Mouse (Mus musculus): ENCODE data around the gene Tecpr2. TPM values are rescaled to one million over a fixed set of nuclear protein-coding genes. Genes with fewer than 3 reads are reported as not detected.

Tecpr2 gene
- polyA plus RNA-seq, 1 experiment: 4.0 TPM

DNA sequence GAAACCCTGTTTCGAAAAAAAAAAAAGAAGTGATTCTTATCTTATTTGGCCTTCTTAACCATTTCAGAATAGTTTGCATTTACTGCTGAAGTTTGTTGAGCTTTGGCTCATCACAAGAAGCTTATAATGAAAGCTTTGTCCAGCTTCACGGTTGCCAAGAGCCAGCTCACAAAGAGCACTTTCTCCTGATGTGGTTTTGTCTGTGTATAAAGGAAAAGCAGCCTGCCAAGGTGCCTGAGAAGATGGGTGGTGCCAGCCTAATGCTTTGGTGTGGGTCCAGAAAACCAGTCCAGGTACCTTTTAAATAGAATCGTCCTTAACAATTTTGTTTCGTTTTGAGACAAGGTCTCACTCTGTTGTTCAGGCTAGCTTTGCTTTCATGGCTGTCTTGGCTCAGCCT lies 13.0 kb downstream of the Tecpr2 start:
- Histone ChIP-seq H3K27me3 (replicated peaks) (no peaks in the 10 kb centered on the region), H3K36me3 (replicated peaks; ENCODE audit: low read length) (peaks cover 80% of the 10 kb centered on the region), H3K4me1 (peaks cover 69% of the 10 kb centered on the region), H3K9me3 (peaks cover 8% of the 10 kb centered on the region; the same call in 1 of the 2 replicates), H3K4me3 (replicated peaks) (no peak overlapping the region)
- TF ChIP-seq GATA1 (IDR thresholded peaks at IDR 0.05; ENCODE audit: borderline replicate concordance, low read length) (no peak), FLI1 (IDR thresholded peaks at IDR 0.05; ENCODE audit: low read length) (no peak)

DNA sequence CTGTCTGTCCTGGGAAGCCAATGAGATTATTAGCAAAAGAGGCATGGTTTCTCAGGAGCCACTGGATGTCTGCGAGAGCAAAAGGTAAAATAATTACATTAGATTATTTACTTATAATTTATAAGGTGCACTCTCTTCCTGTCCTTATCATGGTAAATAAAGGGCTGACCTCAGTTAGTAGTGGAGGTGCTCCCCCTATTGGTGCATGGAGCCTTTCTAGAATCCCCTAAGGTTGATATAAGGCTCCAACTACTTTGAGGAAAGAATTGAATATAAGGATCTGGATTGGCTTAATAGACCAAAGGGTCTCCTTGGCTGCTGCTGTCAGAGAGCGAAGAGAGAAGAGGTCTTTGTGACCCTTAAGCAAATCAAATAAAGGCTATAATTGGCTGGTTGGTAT lies 14.5 kb downstream of the Tecpr2 start:
- Histone ChIP-seq H3K27me3 (replicated peaks) (no peaks in the 10 kb centered on the region), H3K4me1 (peaks cover 82% of the 10 kb centered on the region), H3K4me3 (replicated peaks) (no peak overlapping the region), H3K36me3 (replicated peaks; ENCODE audit: low read length) (peaks cover 81% of the 10 kb centered on the region), H3K9me3 (peaks cover 8% of the 10 kb centered on the region; the same call in 1 of the 2 replicates)
- no peak for TF ChIP-seq GATA1 (IDR thresholded peaks at IDR 0.05; ENCODE audit: borderline replicate concordance, low read length)

DNA sequence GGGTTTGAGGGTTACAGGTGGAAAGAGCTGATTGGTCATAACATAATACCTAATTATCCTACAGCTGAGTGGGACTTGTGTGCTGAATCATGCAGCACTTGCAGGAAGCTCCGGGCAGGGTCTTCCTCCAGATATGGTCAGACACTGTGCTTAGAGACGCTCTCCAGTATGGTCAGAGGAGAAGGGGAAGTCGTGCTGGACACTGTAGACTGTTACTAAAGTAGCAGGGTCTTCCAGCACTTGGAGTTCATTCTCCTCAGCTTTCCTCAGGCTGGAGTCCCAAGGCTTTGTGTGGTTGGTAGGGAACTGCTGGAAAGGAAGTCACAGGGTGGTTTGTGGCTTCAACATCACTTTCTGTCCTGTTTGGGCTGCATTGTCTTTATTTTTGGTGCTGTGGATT lies 18.8 kb downstream of the Tecpr2 start:
- no peaks in the 10 kb centered on the region for H3K27me3 ChIP-seq (replicated peaks)
- peaks cover 81% of the 10 kb centered on the region for H3K4me1 ChIP-seq
- TF ChIP-seq GATA1 (IDR thresholded peaks at IDR 0.05; ENCODE audit: borderline replicate concordance, low read length) (no peak), FLI1 (IDR thresholded peaks at IDR 0.05; ENCODE audit: low read length) (no peak)
- peaks cover 71% of the 10 kb centered on the region for H3K36me3 ChIP-seq (replicated peaks; ENCODE audit: low read length)
- peak overlapping the region; percentile 81 for H3K4me3 ChIP-seq (replicated peaks)
- peaks cover 8% of the 10 kb centered on the region; the same call in 1 of the 2 replicates for H3K9me3 ChIP-seq

GRCm38 (mm10) chr12:110909962-110910361 lies 20.9 kb downstream of the Tecpr2 start:
- H3K9me3 ChIP-seq: peaks cover 5% of the 10 kb centered on the region; the same call in 1 of the 2 replicates
- H3K4me1 ChIP-seq: peaks cover 89% of the 10 kb centered on the region

GRCm38 (mm10) chr12:110915761-110916160 lies 26.7 kb downstream of the Tecpr2 start:
- 0 out of 2 replicates have a peak, but pooled peaks have one; percentile 35 for TF ChIP-seq FLI1 (IDR thresholded peaks at IDR 0.05; ENCODE audit: low read length)
- TF ChIP-seq GATA1 (IDR thresholded peaks at IDR 0.05; ENCODE audit: borderline replicate concordance, low read length): no peak; the same call in 1 of the 3 replicates
- Histone ChIP-seq H3K36me3 (replicated peaks; ENCODE audit: low read length) (peaks cover 90% of the 10 kb centered on the region), H3K4me1 (peaks cover 89% of the 10 kb centered on the region)

More at GRCm38 (mm10) chr12:110909962-110910361, 20.9 kb downstream of the Tecpr2 start:
- Histone ChIP-seq H3K4me3 (replicated peaks) (no peak overlapping the region), H3K36me3 (replicated peaks; ENCODE audit: low read length) (peaks cover 71% of the 10 kb centered on the region), H3K27me3 (replicated peaks) (no peaks in the 10 kb centered on the region)
- TF ChIP-seq FLI1 (IDR thresholded peaks at IDR 0.05; ENCODE audit: low read length) (no peak), GATA1 (IDR thresholded peaks at IDR 0.05; ENCODE audit: borderline replicate concordance, low read length) (no peak)

GRCm38 (mm10) chr12:110920254-110920653 lies 31.2 kb downstream of the Tecpr2 start:
- Histone ChIP-seq H3K4me1 (peaks cover 47% of the 10 kb centered on the region), H3K4me3 (replicated peaks) (no peak overlapping the region), H3K36me3 (replicated peaks; ENCODE audit: low read length) (peaks cover 87% of the 10 kb centered on the region)

More at GRCm38 (mm10) chr12:110915761-110916160, 26.7 kb downstream of the Tecpr2 start:
- peak overlapping the region; percentile 80 for H3K4me3 ChIP-seq (replicated peaks)
- H3K9me3 ChIP-seq: no peaks in the 10 kb centered on the region
- H3K27me3 ChIP-seq (replicated peaks): no peaks in the 10 kb centered on the region

DNA sequence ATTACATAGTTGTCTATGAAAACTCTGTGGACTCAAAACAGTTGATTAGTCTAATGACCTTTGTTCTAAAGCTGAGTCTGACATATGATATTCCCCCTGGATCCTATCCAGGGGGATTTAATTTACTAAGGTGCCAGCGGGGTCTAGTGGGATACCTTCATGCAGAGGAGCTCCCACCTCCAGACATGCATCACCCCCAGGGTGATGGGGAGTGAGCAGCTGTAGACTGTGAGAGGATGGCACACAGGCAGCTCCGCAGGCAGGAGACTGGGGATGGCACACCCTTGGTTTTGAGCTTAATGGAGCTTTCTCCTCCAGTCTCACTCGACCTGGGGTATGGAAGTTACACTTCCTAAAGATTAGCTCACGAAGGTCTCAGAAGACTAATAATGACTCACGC lies 32.5 kb downstream of the Tecpr2 start:
- no peaks in the 10 kb centered on the region for H3K27me3 ChIP-seq (replicated peaks)
- peaks cover 88% of the 10 kb centered on the region for H3K36me3 ChIP-seq (replicated peaks; ENCODE audit: low read length)

More at GRCm38 (mm10) chr12:110920254-110920653, 31.2 kb downstream of the Tecpr2 start:
- TF ChIP-seq GATA1 (IDR thresholded peaks at IDR 0.05; ENCODE audit: borderline replicate concordance, low read length): no peak
- TF ChIP-seq FLI1 (IDR thresholded peaks at IDR 0.05; ENCODE audit: low read length): no peak
- Histone ChIP-seq H3K27me3 (replicated peaks) (no peaks in the 10 kb centered on the region), H3K9me3 (no peaks in the 10 kb centered on the region)

DNA sequence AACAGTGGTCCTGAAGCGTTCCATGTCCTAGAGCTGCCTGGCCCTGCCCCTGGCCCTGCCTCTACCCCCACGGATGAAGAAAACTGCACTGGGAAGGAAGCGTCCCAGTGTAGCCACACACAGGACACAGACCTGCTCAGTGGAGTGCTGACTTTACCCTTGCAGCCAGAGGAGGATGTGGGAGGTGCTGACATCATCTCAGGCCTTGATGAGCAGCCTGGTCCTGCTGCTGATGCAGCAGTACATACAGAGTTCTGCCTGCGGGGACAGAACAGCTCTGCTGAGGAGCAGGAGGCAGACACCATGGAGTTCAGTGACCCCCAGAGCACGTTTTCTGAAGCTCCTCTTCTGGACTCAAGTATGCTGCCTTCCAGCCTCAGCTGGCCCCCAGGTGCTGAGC lies 43.8 kb downstream of the Tecpr2 start:
- Histone ChIP-seq H3K9me3 (no peaks in the 10 kb centered on the region), H3K36me3 (replicated peaks; ENCODE audit: low read length) (peaks cover 96% of the 10 kb centered on the region), H3K4me1 (peaks cover 64% of the 10 kb centered on the region), H3K27me3 (replicated peaks) (no peaks in the 10 kb centered on the region), H3K4me3 (replicated peaks) (no peak overlapping the region)
- TF ChIP-seq GATA1 (IDR thresholded peaks at IDR 0.05; ENCODE audit: borderline replicate concordance, low read length) (no peak), FLI1 (IDR thresholded peaks at IDR 0.05; ENCODE audit: low read length) (no peak)

More for the DNA sequence above, 32.5 kb downstream of the Tecpr2 start:
- no peak overlapping the region for H3K4me3 ChIP-seq (replicated peaks)
- H3K9me3 ChIP-seq: no peaks in the 10 kb centered on the region
- H3K4me1 ChIP-seq: peaks cover 34% of the 10 kb centered on the region
- TF ChIP-seq FLI1 (IDR thresholded peaks at IDR 0.05; ENCODE audit: low read length) (no peak), GATA1 (IDR thresholded peaks at IDR 0.05; ENCODE audit: borderline replicate concordance, low read length) (no peak)

DNA sequence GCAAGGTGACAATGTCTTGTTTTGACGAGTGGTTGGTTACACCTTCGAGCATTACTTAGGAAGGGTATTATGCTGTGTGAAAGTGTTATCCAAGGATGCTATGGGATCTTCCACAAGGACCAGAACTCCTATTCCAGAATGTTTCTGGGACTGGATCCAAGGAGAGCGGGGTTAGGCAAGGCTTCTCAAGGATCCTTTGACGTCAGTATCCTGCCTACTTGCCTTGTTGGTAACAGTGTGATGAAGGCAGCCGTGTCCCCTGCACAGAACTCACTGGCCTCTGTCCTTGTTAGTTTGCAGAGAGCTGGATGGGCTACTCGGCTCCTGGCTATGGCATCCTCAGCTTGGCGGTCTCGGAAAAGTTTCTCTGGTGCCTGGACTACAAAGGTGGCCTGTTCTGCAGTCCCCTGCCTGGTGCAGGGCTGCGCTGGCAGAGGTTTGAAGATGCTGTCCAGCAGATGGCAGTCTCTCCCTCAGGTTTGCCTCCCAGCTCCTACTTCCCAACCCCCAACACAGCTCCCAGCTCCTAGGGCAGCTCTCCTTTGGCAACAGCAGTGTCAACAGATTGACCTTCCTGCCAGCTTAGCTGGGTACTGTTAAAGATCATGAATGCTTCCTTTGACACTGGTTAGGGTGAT lies 47.0 kb downstream of the Tecpr2 start:
- H3K4me1 ChIP-seq: peaks cover 74% of the 10 kb centered on the region
- TF ChIP-seq FLI1 (IDR thresholded peaks at IDR 0.05; ENCODE audit: low read length): no peak
- no peak for TF ChIP-seq GATA1 (IDR thresholded peaks at IDR 0.05; ENCODE audit: borderline replicate concordance, low read length)
- peaks cover 98% of the 10 kb centered on the region for H3K36me3 ChIP-seq (replicated peaks; ENCODE audit: low read length)

GRCm38 (mm10) chr12:110937496-110937895 lies 48.4 kb downstream of the Tecpr2 start:
- H3K27me3 ChIP-seq (replicated peaks): no peaks in the 10 kb centered on the region
- peaks cover 98% of the 10 kb centered on the region for H3K36me3 ChIP-seq (replicated peaks; ENCODE audit: low read length)
- H3K4me1 ChIP-seq: peaks cover 69% of the 10 kb centered on the region
- H3K9me3 ChIP-seq: peaks cover 5% of the 10 kb centered on the region; the same call in 1 of the 2 replicates
- H3K4me3 ChIP-seq (replicated peaks): no peak overlapping the region
- TF ChIP-seq GATA1 (IDR thresholded peaks at IDR 0.05; ENCODE audit: borderline replicate concordance, low read length): no peak
- TF ChIP-seq FLI1 (IDR thresholded peaks at IDR 0.05; ENCODE audit: low read length): no peak

More for the DNA sequence above, 47.0 kb downstream of the Tecpr2 start:
- Histone ChIP-seq H3K9me3 (peaks cover 5% of the 10 kb centered on the region; the same call in 1 of the 2 replicates), H3K27me3 (replicated peaks) (no peaks in the 10 kb centered on the region), H3K4me3 (replicated peaks) (no peak overlapping the region)

Measured in megakaryocyte, embryonic 14.5 days (primary cell).